Mouse (Mus musculus): ENCODE data around the gene Gm16253.

GRCm38 (mm10) chr3:96593374-96593773 lies 16.6 kb downstream of the Gm16253 start:
- TF ChIP-seq POLR2A (IDR thresholded peaks at IDR 0.05; ENCODE audit: extremely low read depth, insufficient read depth, low read length) (no peak), CTCF (IDR thresholded peaks at IDR 0.05; ENCODE audit: low read depth, low read length) (no peak)
